Mouse (Mus musculus) neutrophil, adult 65 days (primary cell): ENCODE measurements around the gene Racgap1. TPM values are rescaled to one million over a fixed set of nuclear protein-coding genes. Genes with fewer than 3 reads are reported as not detected.

Experiments used
- total RNA-seq: library from RNA; stranded (reverse); gene quantifications from 2 replicates; pipeline ENCODE4 v1.2.4, GENCODE M21; 2023

Racgap1 gene
- 68.7 and 70.9 TPM in 2 replicates for total RNA-seq

GRCm38 (mm10) chr15:99651163-99651872 is at the start of gene Racgap1:
Gene Racgap1 (minus strand): TSS chr15:99651656.

GRCm38 (mm10) chr15:99670154-99670821 is 18.8 kb upstream of the Racgap1 start, which contains the start of gene Asic1:
Gene Asic1 (plus strand): TSS chr15:99670368.

GRCm38 (mm10) chr15:99600986-99601822 is 50.3 kb downstream of the Racgap1 start, which contains the start of gene Aqp6:
Gene Aqp6 (plus strand): TSS chr15:99601400.

GRCm38 (mm10) chr15:99590429-99591084 is 60.9 kb downstream of the Racgap1 start, which contains the start of gene Aqp5:
Gene Aqp5 (plus strand): TSS chr15:99590782.

GRCm38 (mm10) chr15:99578802-99579485 is 72.5 kb downstream of the Racgap1 start, which contains the start of gene Aqp2:
Gene Aqp2 (plus strand): TSS chr15:99579055.

Other genes with a start within 250 kb of the Racgap1 start
- gene Nckap5l, start 193.9 kb downstream of the Racgap1 start, total RNA-seq = 1.0 and 3.3 TPM in 2 replicates
- gene Bcdin3d, start 176.9 kb downstream of the Racgap1 start, total RNA-seq = 4.1 and 4.9 TPM in 2 replicates
- 0.60 and 0.79 TPM in 2 replicates for gene Faim2, start 123.5 kb downstream of the Racgap1 start, total RNA-seq
- not detected in 2 replicates for gene Aqp2, start 72.6 kb downstream of the Racgap1 start, total RNA-seq
- gene Aqp5, start 60.9 kb downstream of the Racgap1 start, total RNA-seq = not detected in 2 replicates
- gene Aqp6, start 50.3 kb downstream of the Racgap1 start, total RNA-seq = not detected in 2 replicates
- gene Asic1, start 18.7 kb upstream of the Racgap1 start, total RNA-seq = 0.28 TPM in 1 of 2 replicates, not detected in the other
- 18.8 and 19.3 TPM in 2 replicates for gene Smarcd1, start 50.5 kb upstream of the Racgap1 start, total RNA-seq
- gene Gm17349, start 53.8 kb upstream of the Racgap1 start, total RNA-seq = 2.2 and 3.7 TPM in 2 replicates
- 0.18 and 0.22 TPM in 2 replicates for gene Gpd1, start 65.9 kb upstream of the Racgap1 start, total RNA-seq
- gene Cox14, start 74.0 kb upstream of the Racgap1 start, total RNA-seq = 35.1 and 44.7 TPM in 2 replicates
- 25.3 and 30.6 TPM in 2 replicates for gene Cers5, start 121.2 kb upstream of the Racgap1 start, total RNA-seq
- 11.1 and 13.3 TPM in 2 replicates for gene Lima1, start 223.8 kb upstream of the Racgap1 start, total RNA-seq